Mouse (Mus musculus) liver, postnatal 0 days (tissue): ENCODE data around the gene Tmem161a.

ENCODE experiments used
- CTCF ChIP-seq: sonication (generic); IDR thresholded peaks from 2 replicates; pipeline ENCODE4 v1.5.1; 2016; ENCODE audit warnings: antibody characterized with exemption, low read depth
- EP300 ChIP-seq: IDR thresholded peaks from 2 replicates; pipeline ENCODE4 v1.6.1; 2016; ENCODE audit warnings: antibody characterized with exemption, low read depth, mild to moderate bottlenecking

DNA sequence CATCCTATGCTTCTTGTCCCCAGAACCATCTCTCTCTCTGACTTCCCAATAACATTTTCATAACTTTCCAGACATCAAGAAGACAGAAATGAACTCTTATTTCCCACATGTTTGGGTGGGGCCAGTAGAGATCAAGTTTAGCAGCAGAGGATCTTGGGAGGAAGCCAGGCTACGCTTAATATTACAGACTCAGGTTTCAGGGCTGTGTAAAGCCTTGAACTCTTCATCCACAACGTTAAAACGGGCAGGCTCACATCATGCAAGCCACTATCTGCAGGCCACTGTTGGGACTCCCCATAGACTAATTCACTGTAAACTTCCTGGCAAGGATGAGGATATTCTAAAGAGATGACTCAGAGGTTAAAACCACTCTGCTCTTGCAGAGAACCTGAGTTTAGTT is 42.3 kb downstream of the Tmem161a start:
- TF ChIP-seq CTCF (no peak), EP300 (no peak)
